Mouse (Mus musculus) ES-E14 (cell line): ENCODE measurements at regions not wholly inside any gene's neighbourhood (a gene's known extent, or its start where the extent isn't known, plus 50 kb on each side); places are given as distances from the start of the nearest gene placed in this dataset.

Experiments
- CHD2 ChIP-seq: IDR thresholded peaks from 2 replicates; pipeline ENCODE4 v1.6.1; 2014; ENCODE audit warnings: mild to moderate bottlenecking, low read depth, low read length, inconsistent platforms
- MAFK ChIP-seq: IDR thresholded peaks from 2 replicates; pipeline ENCODE4 v1.6.1; 2014; ENCODE audit warnings: mild to moderate bottlenecking, low read depth, low read length, inconsistent platforms; ENCODE audit not compliant: insufficient read depth
- ZNF384 ChIP-seq: IDR thresholded peaks from 2 replicates; pipeline ENCODE4 v1.6.1; 2012; ENCODE audit warnings: low read depth, low read length, inconsistent platforms

DNA sequence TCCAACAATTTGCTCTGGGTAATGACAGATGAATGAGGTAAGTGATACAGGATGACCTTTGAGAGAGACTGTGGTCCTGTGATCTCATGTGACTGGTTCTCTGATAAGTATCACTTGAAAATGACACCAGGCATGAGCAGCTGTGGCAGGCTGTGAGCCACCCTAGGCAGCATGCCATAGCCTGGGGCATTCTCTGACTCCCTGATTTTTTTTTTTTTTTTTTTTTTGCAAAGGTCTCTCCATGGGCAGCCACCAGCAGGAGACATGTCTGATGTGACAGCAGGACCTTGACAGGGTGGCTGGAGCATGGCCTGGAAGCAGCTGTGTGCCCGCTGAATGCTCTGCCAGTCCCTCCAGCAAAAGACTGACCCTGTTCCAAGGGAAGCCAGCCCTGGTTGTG is 116.4 kb upstream of the Vldlr start:
- TF ChIP-seq MAFK = no peak
- no peak for TF ChIP-seq CHD2
- no peak for TF ChIP-seq ZNF384
